Mouse (Mus musculus): ENCODE data around the gene Adamtsl1. TPM values are rescaled to one million over a fixed set of nuclear protein-coding genes. Genes with fewer than 3 reads are reported as not detected.

Gene Adamtsl1
- total RNA-seq, 2 experiments from 2014 or later = 6.4 to 8.5 TPM

DNA sequence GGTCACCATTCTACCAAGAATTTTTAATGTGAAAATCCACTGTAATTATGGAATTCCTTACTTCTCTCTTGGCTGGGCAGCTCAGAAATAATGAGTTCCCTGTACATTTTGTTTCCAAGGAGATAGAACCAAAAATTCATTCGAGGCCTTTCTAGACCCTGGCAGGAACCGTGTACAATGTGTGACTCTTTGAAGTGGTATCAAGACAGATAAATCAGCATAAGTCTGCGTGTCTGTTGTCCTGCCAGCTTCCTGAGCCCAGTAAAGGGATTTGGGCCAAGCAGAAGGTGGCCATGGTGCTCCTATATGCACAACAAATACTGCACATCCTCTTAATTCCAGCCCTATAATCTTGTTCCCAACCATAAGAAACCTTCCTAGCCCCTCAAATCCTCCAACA lies 887.1 kb downstream of the Adamtsl1 start:
- intact Hi-C loops (cut with DNase I) = no loop called here
- no peak for DNase-seq (ENCODE audit: extremely low spot score in 1 of 2, low spot score in 2 of 2)

DNA sequence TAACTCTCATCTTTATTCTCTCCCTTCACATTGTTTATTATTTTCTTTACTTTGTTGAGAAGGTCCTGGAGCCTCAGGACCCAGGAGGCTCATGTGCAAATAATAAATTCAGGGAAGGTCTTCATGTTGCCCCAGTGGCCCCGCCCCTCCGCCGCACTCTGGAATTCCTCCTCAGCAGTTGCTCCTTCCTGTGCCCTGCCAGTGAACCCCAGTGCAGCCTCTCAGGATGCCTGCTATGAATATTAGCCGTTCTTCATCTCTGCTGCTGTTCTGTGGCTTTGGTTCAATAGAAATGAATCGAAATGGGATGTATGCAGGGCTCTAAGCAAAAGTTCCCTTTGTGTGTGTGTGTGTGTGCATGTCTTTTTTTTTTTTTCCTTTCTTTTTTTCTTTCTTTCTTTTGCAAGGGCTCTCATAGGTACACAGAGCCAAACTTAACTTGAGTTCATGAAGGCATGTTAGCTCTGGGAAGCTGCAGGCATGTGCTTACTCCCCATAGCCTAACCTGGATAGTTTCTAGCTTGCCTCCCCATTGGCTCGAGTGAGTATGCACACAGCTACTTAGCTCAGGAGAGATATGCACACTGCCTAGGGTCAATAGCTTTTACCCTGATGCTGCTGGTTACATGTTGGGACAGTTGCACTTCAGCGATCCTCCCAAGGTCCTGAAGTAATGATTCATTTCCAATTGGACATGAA lies 892.7 kb downstream of the Adamtsl1 start:
- intact Hi-C loops (cut with DNase I) = no loop called here
- DNase-seq (ENCODE audit: extremely low spot score in 1 of 2, low spot score in 2 of 2) = peak in 1 of 2 experiments; percentile 35

DNA sequence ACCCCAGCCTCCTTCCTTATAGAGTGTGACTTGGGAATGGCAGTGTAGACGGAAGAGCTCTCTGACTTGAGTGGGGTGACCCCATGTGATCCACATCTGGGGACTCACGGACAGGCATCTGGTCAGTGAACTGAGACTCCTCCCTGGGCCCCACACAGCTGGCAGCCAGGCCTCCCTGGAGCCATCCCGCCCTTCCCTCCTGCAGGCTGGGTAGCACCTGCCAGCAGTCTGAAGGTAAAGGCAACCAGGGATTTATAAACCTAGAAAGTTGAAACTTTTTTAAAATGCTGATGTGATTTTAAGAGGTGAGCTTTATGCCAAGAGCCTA lies 893.2 kb downstream of the Adamtsl1 start:
- DNase-seq (ENCODE audit: extremely low spot score in 1 of 2, low spot score in 2 of 2) = no peak
- intact Hi-C loops (cut with DNase I) = no loop called here

- intact Hi-C loops (cut with DNase I) = no loop called here
- DNase-seq (ENCODE audit: extremely low spot score in 1 of 2, low spot score in 2 of 2) = no peak
Measured at GRCm38 (mm10) chr4:86408421-86408820, 894.4 kb downstream of the Adamtsl1 start.

DNA sequence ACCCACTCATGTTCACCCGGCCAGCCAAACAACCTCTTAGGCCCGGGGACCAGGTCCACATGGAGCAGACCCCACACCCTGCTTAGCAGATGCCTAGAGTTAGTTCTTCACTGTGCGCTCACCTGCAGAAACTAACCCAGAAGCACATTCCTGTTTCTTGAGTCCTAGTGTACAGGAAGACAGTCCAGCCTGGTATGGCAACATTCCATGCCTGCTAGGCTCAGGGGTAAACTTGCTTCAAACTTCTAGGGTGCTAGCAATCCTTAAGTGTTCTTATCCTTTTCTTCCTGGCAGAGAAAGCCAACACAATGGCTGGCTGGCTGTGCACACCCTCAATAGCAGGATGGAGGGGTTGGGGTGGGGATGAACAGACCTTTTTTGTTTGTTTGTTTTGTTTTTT lies 897.0 kb downstream of the Adamtsl1 start:
- intact Hi-C loops (cut with DNase I) = no loop called here

GRCm38 (mm10) chr4:86413388-86413787 lies 899.4 kb downstream of the Adamtsl1 start:
- intact Hi-C loops (cut with DNase I) = no loop called here
- no peak for DNase-seq (ENCODE audit: extremely low spot score in 1 of 2, low spot score in 2 of 2)

More for the DNA sequence above, 897.0 kb downstream of the Adamtsl1 start:
- no peak for DNase-seq (ENCODE audit: extremely low spot score in 1 of 2, low spot score in 2 of 2)

DNA sequence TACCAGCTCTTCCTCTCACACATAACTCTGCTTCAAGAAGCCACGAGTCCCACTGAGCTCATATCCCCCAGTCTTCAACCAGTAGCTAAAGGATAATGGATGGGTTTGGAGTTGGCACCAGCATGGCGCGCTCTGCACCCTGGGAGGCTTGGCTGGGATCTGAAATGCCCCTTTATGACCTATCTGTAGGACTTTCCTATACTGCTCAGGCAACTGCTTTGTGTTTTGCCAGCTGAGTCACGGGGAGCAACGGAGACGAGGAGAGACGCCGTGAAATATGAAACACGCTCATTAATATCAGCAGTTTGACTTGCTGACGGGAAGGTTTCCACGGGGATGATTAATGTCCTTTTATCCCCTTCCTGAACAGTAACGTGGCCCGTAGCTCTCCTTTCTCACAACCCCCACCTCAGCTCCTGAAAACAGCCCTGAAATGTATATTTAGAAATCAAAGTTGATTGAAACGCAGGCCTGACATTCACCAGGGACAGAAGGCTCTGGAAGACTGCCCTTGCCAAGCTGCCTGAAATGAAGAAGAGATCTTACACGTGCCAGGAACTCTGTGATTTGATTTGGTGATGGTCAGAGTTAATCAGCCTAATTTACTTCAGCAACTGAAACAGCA lies 902.5 kb downstream of the Adamtsl1 start:
- no peak for DNase-seq (ENCODE audit: extremely low spot score in 1 of 2, low spot score in 2 of 2)
- intact Hi-C loops (cut with DNase I) = no loop called here

- no peak for DNase-seq (ENCODE audit: extremely low spot score in 1 of 2, low spot score in 2 of 2)
- intact Hi-C loops (cut with DNase I) = no loop called here
Measured at GRCm38 (mm10) chr4:86422586-86422985, 908.6 kb downstream of the Adamtsl1 start.

GRCm38 (mm10) chr4:86425581-86425980 lies 911.6 kb downstream of the Adamtsl1 start:
- DNase-seq (ENCODE audit: extremely low spot score in 1 of 2, low spot score in 2 of 2) = no peak
- intact Hi-C loops (cut with DNase I) = no loop called here

- intact Hi-C loops (cut with DNase I) = no loop called here
- DNase-seq (ENCODE audit: extremely low spot score in 1 of 2, low spot score in 2 of 2) = no peak
Measured at GRCm38 (mm10) chr4:86426549-86426948, 912.6 kb downstream of the Adamtsl1 start.

DNA sequence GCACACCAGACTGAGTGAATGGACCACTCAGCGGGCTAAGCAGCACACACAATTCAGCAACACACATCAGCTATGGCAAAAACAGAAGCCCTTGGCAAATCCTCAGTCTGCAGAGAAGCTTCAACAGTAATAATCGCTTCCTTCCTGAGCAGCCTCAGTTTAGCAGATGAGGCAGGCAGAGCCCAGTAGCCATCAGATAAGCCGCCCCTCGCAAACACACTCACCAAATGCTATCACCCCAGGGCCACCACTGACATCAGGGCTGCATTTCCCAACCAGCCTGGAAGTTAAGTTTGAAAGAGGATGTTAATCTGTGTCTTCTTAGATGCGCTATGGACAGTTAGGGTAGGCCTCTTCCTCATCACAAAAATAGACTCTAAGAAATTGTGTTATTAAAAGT lies 913.3 kb downstream of the Adamtsl1 start:
- intact Hi-C loops (cut with DNase I) = no loop called here
- DNase-seq (ENCODE audit: extremely low spot score in 1 of 2, low spot score in 2 of 2) = no peak

- no peak for DNase-seq (ENCODE audit: extremely low spot score in 1 of 2, low spot score in 2 of 2)
- intact Hi-C loops (cut with DNase I) = no loop called here
Measured at GRCm38 (mm10) chr4:86428091-86428745, 914.2 kb downstream of the Adamtsl1 start.

DNA sequence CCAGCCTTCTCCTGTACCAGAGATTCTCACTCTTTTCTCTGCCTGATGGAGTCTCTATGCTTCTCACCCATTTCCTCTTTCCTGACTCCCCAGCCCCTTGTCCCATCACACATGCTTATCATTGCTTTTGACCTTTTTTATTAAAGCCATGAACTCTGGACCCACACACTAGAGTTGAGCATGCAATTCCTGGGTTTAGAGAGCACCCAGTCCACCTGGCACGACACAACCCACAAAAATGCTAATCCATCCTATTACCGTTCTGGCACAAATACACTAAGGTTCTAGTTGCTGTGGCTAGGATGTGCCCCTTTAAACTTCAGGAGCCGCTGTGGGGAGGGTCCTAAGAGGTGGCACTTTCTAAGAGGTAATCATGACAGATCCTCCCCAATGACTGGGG lies 921.7 kb downstream of the Adamtsl1 start:
- DNase-seq (ENCODE audit: extremely low spot score in 1 of 2, low spot score in 2 of 2) = no peak

GRCm38 (mm10) chr4:86436336-86436735 lies 922.4 kb downstream of the Adamtsl1 start:
- DNase-seq (ENCODE audit: extremely low spot score in 1 of 2, low spot score in 2 of 2) = no peak
- intact Hi-C loops (cut with DNase I) = no loop called here

More for the DNA sequence above, 921.7 kb downstream of the Adamtsl1 start:
- intact Hi-C loops (cut with DNase I) = no loop called here

- intact Hi-C loops (cut with DNase I) = no loop called here
- no peak for DNase-seq (ENCODE audit: extremely low spot score in 1 of 2, low spot score in 2 of 2)
Measured at GRCm38 (mm10) chr4:86450468-86450867, 936.5 kb downstream of the Adamtsl1 start.

- intact Hi-C loops (cut with DNase I) = no loop called here
- no peak for DNase-seq (ENCODE audit: extremely low spot score in 1 of 2, low spot score in 2 of 2)
Measured at GRCm38 (mm10) chr4:86464808-86465207, 950.8 kb downstream of the Adamtsl1 start.

Data from left cerebral cortex, postnatal 10 days (tissue).